Comparison of ENCODE assay signal across 9 mouse cellular contexts in the genomic region with DNA sequence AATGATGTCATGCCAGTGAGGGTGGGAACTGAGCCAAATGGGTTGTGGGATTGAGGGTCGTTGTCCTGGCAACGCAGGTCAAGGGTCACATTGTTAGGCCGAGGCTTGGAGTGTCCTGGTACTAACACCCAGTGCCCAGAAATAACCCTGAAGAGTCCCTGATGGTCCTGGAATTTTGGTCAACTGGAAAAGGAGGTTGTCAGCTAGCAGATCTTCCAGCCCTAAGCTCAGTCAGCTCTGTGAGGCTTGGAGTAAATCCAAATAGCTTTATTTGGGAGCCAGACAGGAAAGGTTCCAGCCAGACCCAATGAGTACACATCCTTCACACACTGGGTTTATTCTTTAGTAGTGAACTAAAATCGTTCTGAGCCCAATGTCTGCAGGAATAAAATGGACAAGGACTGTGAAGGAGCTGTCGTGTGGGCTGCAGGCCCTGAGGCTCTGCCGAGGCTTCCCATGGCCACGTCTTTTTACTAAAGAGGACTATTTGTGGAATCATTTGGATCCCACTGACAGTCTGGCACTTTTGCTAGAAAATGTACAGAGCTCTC.
A peak's percentile ranks its signal among the peaks of the same experiment; 100 is the strongest.
DNase-seq lines count a peak whose midpoint lies in the region; ATAC-seq lines count a peak whose summit lies in the region.
"Had no signal": no experiment of that assay in that cellular context is flagged by ENCODE, and none has a peak within 500 bp of the region (broad histone marks: within the 10 kb centered on the region; RNA-seq: fewer than 3 reads in every experiment).

No protein-coding gene starts in this region.

- no peaks in the 10 kb centered on the region for H3K27me3 ChIP-seq in forebrain, embryonic 16.5 days (replicated peaks; ENCODE audit: control insufficient read depth, insufficient read depth, low read length)
- H3K27me3 ChIP-seq in forebrain, embryonic 11.5 days (ENCODE audit: control insufficient read depth, insufficient read depth, low read length), result no peaks in the 10 kb centered on the region
- H3K27me3 ChIP-seq in embryonic facial prominence, embryonic 14.5 days (replicated peaks; ENCODE audit: control insufficient read depth, insufficient read depth, low read length), result no peaks in the 10 kb centered on the region
- no peaks in the 10 kb centered on the region for H3K27me3 ChIP-seq in hindbrain, embryonic 13.5 days
- H3K27me3 ChIP-seq: neural tube, embryonic 12.5 days had no signal

- peak; percentile 26 for ATAC-seq in forebrain, embryonic 16.5 days
- no peak for ATAC-seq in forebrain, embryonic 11.5 days (replicated peaks; ENCODE audit: low FRiP score)
- peak; percentile 13 for ATAC-seq in embryonic facial prominence, embryonic 14.5 days (ENCODE audit: low read depth)
- no peak for ATAC-seq in hindbrain, embryonic 13.5 days (ENCODE audit: low FRiP score)
- no peak for ATAC-seq in erythroid progenitor cell, adult 5-6 weeks (replicated peaks; ENCODE audit: low FRiP score, poor library complexity, severe bottlenecking)

- peak overlapping the region; percentile 25; the same call in 1 of the 2 replicates for H3K27ac ChIP-seq in forebrain, embryonic 16.5 days (ENCODE audit: low read length)
- H3K27ac ChIP-seq in forebrain, embryonic 11.5 days (ENCODE audit: low read depth, low read length), result no peak overlapping the region
- H3K27ac ChIP-seq in embryonic facial prominence, embryonic 14.5 days (replicated peaks; ENCODE audit: low read depth, low read length), result peak overlapping the region; percentile 70
- H3K27ac ChIP-seq in hindbrain, embryonic 13.5 days, result peak overlapping the region; percentile 75
- H3K27ac ChIP-seq: neural tube, embryonic 12.5 days had no signal

- no peaks in the 10 kb centered on the region for H3K36me3 ChIP-seq in forebrain, embryonic 16.5 days (ENCODE audit: control insufficient read depth, insufficient read depth)
- no peaks in the 10 kb centered on the region for H3K36me3 ChIP-seq in forebrain, embryonic 11.5 days (ENCODE audit: control insufficient read depth, insufficient read depth, low read length)
- no peaks in the 10 kb centered on the region for H3K36me3 ChIP-seq in embryonic facial prominence, embryonic 14.5 days (ENCODE audit: control insufficient read depth, insufficient read depth, low read length)
- H3K36me3 ChIP-seq in hindbrain, embryonic 13.5 days, result no peaks in the 10 kb centered on the region
- H3K36me3 ChIP-seq: neural tube, embryonic 12.5 days had no signal

- H3K9ac ChIP-seq in forebrain, embryonic 16.5 days (replicated peaks; ENCODE audit: low read depth, low read length), result no peak overlapping the region
- no peak overlapping the region for H3K9ac ChIP-seq in forebrain, embryonic 11.5 days (ENCODE audit: low read length)
- no peak overlapping the region for H3K9ac ChIP-seq in embryonic facial prominence, embryonic 14.5 days (ENCODE audit: low read depth, low read length)
- no peak overlapping the region for H3K9ac ChIP-seq in hindbrain, embryonic 13.5 days
- H3K9ac ChIP-seq: neural tube, embryonic 12.5 days had no signal

- no peak overlapping the region for H3K4me2 ChIP-seq in forebrain, embryonic 16.5 days (ENCODE audit: low read length)
- no peak overlapping the region for H3K4me2 ChIP-seq in forebrain, embryonic 11.5 days (ENCODE audit: low read depth, low read length, severe bottlenecking)
- H3K4me2 ChIP-seq in embryonic facial prominence, embryonic 14.5 days (ENCODE audit: low read depth, low read length), result no peak overlapping the region
- no peak overlapping the region for H3K4me2 ChIP-seq in hindbrain, embryonic 13.5 days
- H3K4me2 ChIP-seq: neural tube, embryonic 12.5 days had no signal

- DNase-seq in forebrain, embryonic 11.5 days (ENCODE audit: low spot score), result no peak
- DNase-seq in embryonic facial prominence, embryonic 14.5 days (ENCODE audit: low spot score), result peak; percentile 66
- peak; percentile 40 for DNase-seq in layer of hippocampus, adult 9-10 months (ENCODE audit: low spot score)
- DNase-seq in mesoderm, embryonic 11.5 days (ENCODE audit: low read depth, low spot score), result peak; percentile 52
- peak; percentile 68 for DNase-seq in telencephalon, adult 2 months (ENCODE audit: low read depth, low spot score)

- no peak overlapping the region for H3K4me3 ChIP-seq in forebrain, embryonic 16.5 days (replicated peaks; ENCODE audit: low read length)
- no peak overlapping the region for H3K4me3 ChIP-seq in forebrain, embryonic 11.5 days (ENCODE audit: low read depth, low read length)
- H3K4me3 ChIP-seq in embryonic facial prominence, embryonic 14.5 days (ENCODE audit: low read depth, low read length), result no peak overlapping the region
- H3K4me3 ChIP-seq in hindbrain, embryonic 13.5 days, result no peak overlapping the region
- H3K4me3 ChIP-seq: neural tube, embryonic 12.5 days had no signal

- WGBS in forebrain, embryonic 16.5 days, result 39% methylated on average over 7 of the region's 7 CpGs
- WGBS in forebrain, embryonic 11.5 days, result 63% methylated on average over 7 of the region's 7 CpGs
- 36% methylated on average over 7 of the region's 7 CpGs for WGBS in embryonic facial prominence, embryonic 14.5 days
- 43% methylated on average over 7 of the region's 7 CpGs for WGBS in hindbrain, embryonic 13.5 days

- H3K9me3 ChIP-seq in forebrain, embryonic 16.5 days (ENCODE audit: control insufficient read depth, low read length), result no peaks in the 10 kb centered on the region
- no peaks in the 10 kb centered on the region for H3K9me3 ChIP-seq in forebrain, embryonic 11.5 days (ENCODE audit: control insufficient read depth, low read length)
- no peaks in the 10 kb centered on the region for H3K9me3 ChIP-seq in embryonic facial prominence, embryonic 14.5 days (ENCODE audit: control insufficient read depth, low read length)
- no peaks in the 10 kb centered on the region for H3K9me3 ChIP-seq in hindbrain, embryonic 13.5 days
- H3K9me3 ChIP-seq: neural tube, embryonic 12.5 days had no signal

- peaks cover 24% of the 10 kb centered on the region for H3K4me1 ChIP-seq in forebrain, embryonic 16.5 days (replicated peaks; ENCODE audit: control insufficient read depth, insufficient read depth, low read length)
- H3K4me1 ChIP-seq in forebrain, embryonic 11.5 days (replicated peaks; ENCODE audit: control insufficient read depth, insufficient read depth, low read length), result peaks cover 7% of the 10 kb centered on the region; the same call in 1 of the 2 replicates
- H3K4me1 ChIP-seq in embryonic facial prominence, embryonic 14.5 days (ENCODE audit: control insufficient read depth, insufficient read depth, low read length), result peaks cover 28% of the 10 kb centered on the region
- H3K4me1 ChIP-seq in hindbrain, embryonic 13.5 days (replicated peaks), result peaks cover 36% of the 10 kb centered on the region

Comparison
In these comparisons a context has a peak if more than half of its experiments do, and no peak if none do; other contexts are left out.
1. ATAC-seq: peak in forebrain, embryonic 16.5 days (single experiment) and embryonic facial prominence, embryonic 14.5 days (single experiment); none in forebrain, embryonic 11.5 days (single experiment), hindbrain, embryonic 13.5 days (single experiment) and erythroid progenitor cell, adult 5-6 weeks (single experiment).